Mouse (Mus musculus) erythroblast, embryonic 14.5 days (primary cell): ENCODE data around the gene Ankrd63.

Experiments
- GATA1 ChIP-seq: IDR thresholded peaks from 2 replicates; pipeline ENCODE4 v1.6.1; 2012; ENCODE audit warnings: low read length, inconsistent platforms, mixed read lengths
- TAL1 ChIP-seq: IDR thresholded peaks from 3 replicates; pipeline ENCODE4 v1.6.1; 2012; ENCODE audit warnings: low read length, inconsistent platforms, mixed read lengths

DNA sequence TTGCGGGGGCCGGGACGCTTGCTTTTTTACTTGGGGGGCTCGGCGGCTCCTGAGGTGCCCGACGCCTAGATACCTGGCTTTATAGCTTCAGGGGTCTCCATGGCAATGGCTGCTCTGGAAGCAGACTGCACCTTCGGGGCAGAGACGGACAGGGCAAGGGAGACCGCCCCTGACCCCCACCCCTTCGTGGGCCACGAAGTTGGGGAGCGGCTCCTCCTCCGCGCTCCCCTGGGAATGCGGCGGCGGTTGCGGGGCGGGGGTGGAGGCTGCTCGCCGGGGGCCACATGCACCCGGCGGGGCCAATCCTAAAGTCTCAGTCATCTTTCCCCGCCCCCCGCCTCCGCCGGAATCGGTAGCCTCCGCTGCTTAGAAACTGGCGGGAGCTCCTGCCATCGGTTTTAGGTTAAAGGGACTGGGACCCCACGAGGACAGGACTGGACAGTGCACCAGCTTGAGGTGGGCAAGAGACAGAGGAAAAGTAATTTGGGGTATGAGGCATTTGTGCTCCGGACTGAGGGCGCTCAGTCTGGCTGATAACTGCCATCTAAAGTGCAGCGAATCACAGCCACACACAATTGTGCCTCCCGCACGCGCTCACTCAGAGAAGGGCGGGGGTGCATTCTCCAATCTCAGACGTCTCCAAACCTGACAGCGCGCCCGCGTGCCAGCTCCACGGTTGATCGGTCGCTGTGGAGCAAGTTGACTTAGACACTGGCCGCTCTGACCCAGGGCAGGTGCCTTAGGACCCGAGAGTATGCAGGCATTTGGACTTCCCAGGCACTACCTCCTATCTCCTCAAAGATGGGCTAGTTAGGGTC, at the start of gene Ankrd63:
- TF ChIP-seq TAL1 (no peak), GATA1 (no peak)
